Mouse (Mus musculus): ENCODE results near the gene Supt20.
"Not testable (repeated sequence)": the region's sequence is repeated elsewhere in the genome, so short reads cannot be mapped to it uniquely, and the experiment has no call there.

Supt20 gene

DNA sequence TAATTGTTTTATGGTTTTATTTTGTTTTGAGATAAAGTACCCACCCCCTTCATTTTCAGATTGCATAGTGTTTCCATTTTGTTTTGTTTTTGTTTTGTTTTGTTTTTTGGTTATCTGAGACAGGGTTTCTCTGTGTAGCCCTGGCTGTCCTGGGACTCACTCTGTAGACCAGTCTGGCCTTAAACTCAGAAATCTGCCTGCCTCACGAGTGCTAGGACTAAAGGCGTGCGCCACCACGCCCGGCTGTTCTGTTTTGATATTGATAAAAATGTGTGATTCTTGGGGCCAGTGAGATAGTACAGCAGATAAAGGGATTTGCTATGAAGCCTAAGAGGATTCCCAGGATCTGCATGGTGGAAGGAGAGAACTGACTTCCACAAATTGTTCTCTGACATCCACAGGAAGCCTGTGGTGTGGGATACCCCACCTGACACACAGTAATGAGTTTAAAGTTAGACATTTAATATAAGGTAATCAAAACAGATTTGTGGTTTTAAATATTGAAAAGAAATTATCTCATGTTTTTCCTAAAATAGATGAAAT, 7.2 kb downstream of the Supt20 start:
- DNase-seq (ENCODE audit: low spot score in 2 of 2) = no peak

GRCm38 (mm10) chr3:54704106-54704505, 11.5 kb downstream of the Supt20 start:
- not testable (repeated sequence) for DNase-seq (ENCODE audit: low spot score in 2 of 2)

- no peak for DNase-seq (ENCODE audit: low spot score in 2 of 2)
Measured at GRCm38 (mm10) chr3:54708972-54709371, 16.4 kb downstream of the Supt20 start.

DNA sequence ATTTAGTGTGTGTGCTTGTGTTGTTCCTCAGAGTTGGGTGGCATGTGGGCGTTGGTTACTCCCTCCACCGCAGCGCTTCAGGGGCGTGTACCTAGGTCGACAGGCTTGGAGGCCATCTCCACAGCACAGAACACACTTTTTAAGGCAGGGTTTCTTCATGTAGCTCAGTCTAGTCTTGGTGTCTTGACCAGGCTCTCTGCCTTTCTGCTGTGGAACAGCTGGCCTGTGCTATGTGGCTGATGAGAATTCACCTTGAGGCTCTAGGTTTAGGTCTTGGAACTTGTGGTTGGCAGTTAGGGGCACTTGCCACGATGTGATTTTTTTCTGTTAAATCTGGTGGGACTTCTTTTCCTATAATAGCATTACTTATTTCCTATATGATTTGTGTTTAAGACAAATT, 21.6 kb downstream of the Supt20 start, which contains the start of gene Gm21958:
Gm21958 (minus strand) TSS at position 101 of the 400 bp plus-strand sequence.
- DNase-seq (ENCODE audit: low spot score in 2 of 2) = no peak

DNA sequence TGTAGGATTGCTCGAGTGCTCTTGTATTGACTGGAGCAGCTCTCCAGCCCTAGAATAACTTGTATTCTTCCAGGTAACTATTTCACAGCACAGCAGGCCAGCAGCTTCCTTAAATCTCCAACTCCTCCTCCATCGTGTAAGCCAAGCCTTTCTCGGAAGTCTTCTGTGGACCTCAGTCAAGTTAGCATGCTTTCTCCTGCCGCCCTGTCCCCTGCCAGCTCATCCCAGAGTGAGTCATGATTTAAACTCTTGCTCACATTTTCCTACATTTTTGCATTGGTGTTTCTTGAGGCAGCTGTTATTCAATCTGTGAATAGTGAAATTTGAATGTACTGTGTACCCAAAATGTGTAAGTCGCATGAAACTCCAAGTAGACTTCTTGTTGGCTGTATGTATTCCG, 22.9 kb downstream of the Supt20 start:
- DNase-seq (ENCODE audit: low spot score in 2 of 2) = no peak

DNA sequence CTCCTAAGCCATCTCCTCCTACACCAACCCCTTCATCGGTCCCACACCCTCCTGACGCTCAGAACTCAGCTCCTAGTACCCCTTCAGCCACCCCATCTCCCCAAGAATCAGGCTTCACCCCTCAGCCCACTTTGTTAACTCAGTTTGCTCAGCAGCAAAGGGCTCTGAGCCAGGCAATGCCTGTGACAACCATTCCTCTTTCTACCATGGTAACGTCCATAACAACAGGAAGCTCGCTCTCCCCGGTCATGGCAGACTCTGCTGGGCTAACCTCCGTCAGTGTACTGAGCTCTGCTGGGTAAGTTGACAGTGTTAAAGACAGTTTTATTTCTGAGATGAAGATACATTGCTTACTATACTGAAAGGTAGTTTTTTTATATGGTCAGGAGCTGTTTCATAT, 24.7 kb downstream of the Supt20 start:
- no peak for DNase-seq (ENCODE audit: low spot score in 2 of 2)

DNA sequence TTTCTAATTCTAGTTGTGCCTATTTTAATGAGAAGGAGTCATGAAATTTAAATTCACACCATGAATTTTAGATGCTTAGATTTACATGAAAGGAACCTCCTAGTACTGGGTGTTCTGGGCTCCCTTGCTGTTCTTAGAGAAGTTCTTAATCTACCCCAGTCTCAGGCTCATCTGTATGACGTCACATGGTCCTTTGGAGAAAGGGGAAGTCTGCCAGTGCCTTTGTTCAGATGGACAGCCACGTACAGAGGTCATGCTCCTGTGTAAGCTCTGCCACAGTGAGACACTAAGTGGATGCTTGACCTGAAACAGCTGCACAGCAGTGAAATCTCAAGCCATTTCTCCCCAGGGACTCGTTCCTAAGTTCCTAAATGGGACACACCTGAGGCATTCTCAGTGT, 26.3 kb downstream of the Supt20 start:
- DNase-seq (ENCODE audit: low spot score in 2 of 2) = no peak

DNA sequence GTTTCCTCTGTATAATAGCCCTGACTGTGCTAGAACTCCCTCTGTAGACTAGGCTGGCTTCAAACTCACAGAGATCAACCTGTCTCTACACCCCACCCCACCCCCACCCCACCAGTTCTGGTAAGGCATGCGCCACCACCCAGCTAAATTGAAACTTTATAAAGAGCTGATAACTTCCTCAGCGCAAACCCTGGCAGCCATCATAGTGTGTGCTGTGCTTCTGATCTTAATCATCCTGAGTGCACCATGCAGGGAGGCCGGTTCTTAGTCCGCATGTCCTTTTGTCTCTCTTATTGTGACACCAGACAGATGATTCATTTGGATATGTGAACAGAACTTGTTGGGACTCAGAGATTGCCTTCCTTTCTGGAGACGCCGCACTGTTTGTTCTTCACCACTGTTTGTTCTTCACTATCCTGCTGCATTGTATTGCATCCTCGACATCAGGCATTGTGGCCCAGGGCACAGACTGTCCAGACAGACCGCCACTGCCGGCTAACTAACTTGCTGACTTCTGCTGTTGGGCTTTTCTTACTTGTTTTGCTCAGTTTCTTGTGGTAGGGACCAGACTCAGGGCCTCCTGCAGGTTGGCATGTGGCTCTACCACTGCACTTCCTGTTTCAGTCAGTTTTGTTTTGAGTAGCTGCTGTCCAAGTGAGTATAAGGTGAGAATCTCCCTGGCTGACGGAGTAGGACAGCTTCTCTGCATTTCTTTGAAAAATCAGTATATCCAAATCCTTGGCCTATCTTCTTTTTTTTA, 31.3 kb downstream of the Supt20 start:
- DNase-seq (ENCODE audit: low spot score in 2 of 2) = no peak

GRCm38 (mm10) chr3:54725344-54725743, 32.7 kb downstream of the Supt20 start:
- DNase-seq (ENCODE audit: low spot score in 2 of 2) = no peak

- no peak for DNase-seq (ENCODE audit: low spot score in 2 of 2)
Measured at GRCm38 (mm10) chr3:54727588-54727987, 35.0 kb downstream of the Supt20 start.

DNA sequence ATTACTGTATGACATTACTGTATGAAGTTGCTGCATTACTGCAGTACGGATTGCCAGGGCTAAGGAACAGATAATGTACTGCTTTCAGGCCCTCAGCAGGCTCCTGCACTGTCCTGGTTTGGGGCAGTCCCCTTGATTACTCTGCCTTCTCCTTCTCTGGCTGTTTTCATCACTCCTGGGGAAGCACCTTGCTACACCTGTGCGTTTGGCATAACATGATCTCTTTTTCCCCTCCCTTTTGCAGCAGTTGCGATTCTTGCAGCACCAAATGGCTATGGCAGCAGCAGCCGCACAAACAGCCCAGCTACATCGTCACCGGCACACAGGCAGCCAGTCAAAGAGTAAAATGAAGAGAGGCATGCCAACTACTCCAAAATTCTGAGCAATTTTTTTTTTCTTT, 35.5 kb downstream of the Supt20 start:
- no peak for DNase-seq (ENCODE audit: low spot score in 2 of 2)

GRCm38 (mm10) chr3:54731626-54732150, 39.1 kb downstream of the Supt20 start:
- DNase-seq (ENCODE audit: low spot score in 2 of 2) = no peak

DNA sequence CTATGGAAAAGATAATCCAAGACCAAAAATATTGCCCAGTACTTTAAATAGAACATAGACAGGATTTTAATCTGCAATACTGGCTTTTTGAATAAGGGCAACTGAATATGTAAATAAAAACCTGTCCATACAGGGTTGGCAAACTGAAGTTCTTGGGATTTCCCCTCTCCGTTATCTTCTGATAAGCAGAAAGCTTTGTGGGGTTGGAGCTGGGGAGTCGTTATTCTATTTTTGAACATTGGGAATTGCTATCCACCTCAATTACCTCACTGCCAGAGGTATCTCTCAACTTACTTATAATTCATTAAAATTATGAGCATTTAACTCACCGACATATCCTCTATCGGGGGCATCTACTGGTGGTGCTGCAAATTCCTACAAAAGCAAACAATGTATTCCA, 39.8 kb downstream of the Supt20 start:
- no peak for DNase-seq (ENCODE audit: low spot score in 2 of 2)

- DNase-seq (ENCODE audit: low spot score in 2 of 2) = peak; percentile 91 to 93
Measured at GRCm38 (mm10) chr3:54734411-54735246, 42.0 kb downstream of the Supt20 start.

DNA sequence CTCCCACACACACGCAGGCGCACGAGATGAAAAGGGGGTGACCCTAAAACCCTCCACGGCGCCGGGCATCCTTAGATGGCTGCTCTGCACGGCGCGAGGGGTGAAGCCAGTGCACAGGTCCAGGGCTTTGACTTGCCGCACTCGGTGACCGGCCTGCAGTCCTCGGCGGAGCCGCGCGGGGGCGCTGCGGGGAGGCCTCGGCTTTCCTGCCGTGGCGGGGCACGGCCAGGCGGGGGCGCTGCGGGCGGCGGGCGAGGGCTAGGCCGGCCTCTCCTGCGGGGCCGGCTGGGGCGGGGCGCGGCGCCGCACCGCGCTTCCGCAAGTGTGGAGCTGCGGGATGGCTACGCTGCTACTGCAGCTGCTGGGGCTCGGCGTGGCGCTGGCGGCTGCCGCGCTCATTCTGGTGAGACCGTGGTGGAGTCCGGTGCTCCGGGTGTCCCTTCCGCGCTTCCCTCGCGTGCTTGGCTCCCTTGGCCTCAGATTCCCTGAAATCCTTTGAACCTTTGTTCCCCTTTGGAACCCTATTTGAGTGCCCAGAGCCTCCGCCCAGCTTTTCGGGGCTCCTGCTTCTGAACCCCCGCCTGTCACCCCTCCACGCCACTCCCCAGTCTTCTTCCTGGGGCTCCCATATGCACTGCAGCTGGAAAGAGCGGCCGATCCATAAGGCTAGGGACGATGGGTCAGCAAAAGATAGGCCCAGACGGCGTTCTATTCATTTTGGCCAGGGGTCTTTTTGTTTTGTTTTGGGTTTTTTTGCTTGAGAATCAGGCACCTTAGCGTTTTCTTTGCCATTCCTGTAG, 42.8 kb downstream of the Supt20 start, which contains the start of the genes Exosc8 and Alg5:
Exosc8 (minus strand) TSS at position 147 of the 800 bp plus-strand sequence.
Alg5 (plus strand) TSS at position 293 of the 800 bp plus-strand sequence.
- DNase-seq (ENCODE audit: low spot score in 2 of 2) = peak; percentile 95 to 99

- DNase-seq (ENCODE audit: low spot score in 2 of 2) = peak in 1 of 2 experiments; percentile 10
Measured at GRCm38 (mm10) chr3:54736101-54736927, 43.7 kb downstream of the Supt20 start.

GRCm38 (mm10) chr3:54737317-54737716, 44.7 kb downstream of the Supt20 start:
- no peak for DNase-seq (ENCODE audit: low spot score in 2 of 2)

- no peak for DNase-seq (ENCODE audit: low spot score in 2 of 2)
Measured at GRCm38 (mm10) chr3:54741965-54742364, 49.4 kb downstream of the Supt20 start.

DNA sequence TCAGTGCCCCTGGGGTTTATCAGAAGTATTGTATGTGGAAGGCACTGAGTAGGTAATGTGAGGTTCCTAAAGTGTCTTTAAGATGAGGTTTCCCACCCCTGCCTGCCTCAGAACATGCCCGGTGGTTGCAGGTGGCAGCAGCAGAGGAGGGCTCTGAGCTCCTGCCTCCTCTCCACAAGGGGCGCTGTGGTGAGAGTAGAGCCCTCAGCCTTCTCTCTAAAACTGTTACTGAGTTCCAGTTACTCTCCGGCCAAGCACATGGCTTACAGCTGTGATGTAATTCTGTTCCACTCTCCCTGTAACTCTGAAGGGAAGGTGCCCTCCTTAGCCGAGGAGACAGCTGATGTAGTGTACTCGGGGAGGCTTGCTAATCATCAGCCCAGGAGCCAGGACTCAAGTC, 53.2 kb downstream of the Supt20 start:
- DNase-seq (ENCODE audit: low spot score in 2 of 2) = peak in 1 of 2 experiments; percentile 30

DNA sequence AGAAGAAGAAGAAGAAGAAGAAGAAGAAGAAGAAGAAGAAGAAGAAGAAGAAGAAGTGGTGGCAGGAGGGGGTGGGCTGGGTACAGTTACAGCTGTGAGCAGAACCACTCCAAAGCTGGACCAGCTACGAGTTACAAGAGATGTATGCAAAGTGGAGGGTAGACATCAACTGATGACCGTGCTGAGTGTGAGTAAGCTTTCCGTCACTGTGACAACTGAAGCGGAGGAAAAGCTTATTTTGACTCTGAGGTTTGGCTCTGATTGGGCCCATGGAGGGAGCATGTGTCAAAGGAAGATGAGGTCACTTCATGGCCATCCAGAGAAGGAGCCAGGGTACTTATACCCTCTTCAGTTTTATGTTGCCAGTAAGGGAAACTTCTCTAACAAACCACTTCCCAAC, 60.8 kb downstream of the Supt20 start:
- no peak for DNase-seq (ENCODE audit: low spot score in 2 of 2)

Measured in cerebellum, postnatal 4 days (tissue).